Mouse (Mus musculus): Measurements from ENCODE around the gene Dusp3.

- TF ChIP-seq GATA1 (IDR thresholded peaks at IDR 0.05; ENCODE audit: low read length) (no peak), TAL1 (IDR thresholded peaks at IDR 0.05; ENCODE audit: low read length) (no peak)
Observed at GRCm38 (mm10) chr11:102010140-102010539, 23.3 kb upstream of the Dusp3 start.
